Mouse (Mus musculus): ENCODE data around the gene Btbd16.

- TF ChIP-seq EP300 (IDR thresholded peaks at IDR 0.05; ENCODE audit: low read depth) (no peak), CTCF (IDR thresholded peaks at IDR 0.05; ENCODE audit: low read depth) (no peak)
Measured at GRCm38 (mm10) chr7:130788950-130789349, 15.1 kb downstream of the Btbd16 start.

Measured in liver, postnatal 0 days (tissue).